ENCODE assay signal across 8 mouse cellular contexts in the genomic region with DNA sequence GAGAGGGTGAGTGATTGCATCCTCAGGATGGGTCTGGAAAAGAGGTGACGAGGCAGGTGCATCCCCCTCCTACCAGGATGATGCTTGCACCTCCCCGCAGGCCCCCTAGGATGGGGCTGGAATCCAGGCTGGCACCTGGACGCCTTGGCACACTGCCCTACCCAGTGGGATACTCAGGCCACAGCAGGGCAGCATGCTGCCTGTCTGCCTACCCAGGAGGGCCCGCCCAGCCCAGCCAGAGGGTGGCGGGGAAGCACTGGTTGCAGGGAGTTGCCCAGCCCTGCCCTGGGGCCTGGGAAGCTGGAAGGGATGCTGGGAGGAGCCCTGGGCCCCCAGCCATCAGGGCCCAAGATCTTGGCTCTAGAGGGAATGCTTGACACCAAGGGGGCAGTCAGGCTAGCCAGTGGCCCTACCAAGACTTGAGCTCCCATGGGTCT. TPM values are rescaled to one million over a fixed set of nuclear protein-coding genes. Genes with fewer than 3 reads are reported as not detected.
DNase-seq lines count a peak whose midpoint lies in the region; ATAC-seq lines count a peak whose summit lies in the region.

No protein-coding gene starts in this region.

- H3K4me3 ChIP-seq in erythroblast, embryonic 14.5 days (replicated peaks): peak overlapping the region; percentile 53
- peak overlapping the region; percentile 86 for H3K4me3 ChIP-seq in forebrain, embryonic 11.5 days (ENCODE audit: low read depth, low read length)
- peak overlapping the region; percentile 84 for H3K4me3 ChIP-seq in hindbrain, embryonic 13.5 days
- peak overlapping the region; percentile 75 for H3K4me3 ChIP-seq in liver, embryonic 11.5 days (ENCODE audit: low read depth, low read length)
- H3K4me3 ChIP-seq in neural tube, embryonic 12.5 days: peak overlapping the region; percentile 89

- H3K4me2 ChIP-seq in forebrain, embryonic 11.5 days (ENCODE audit: low read depth, low read length, severe bottlenecking): peak overlapping the region; percentile 93
- peak overlapping the region; percentile 97 for H3K4me2 ChIP-seq in hindbrain, embryonic 13.5 days
- peak overlapping the region; percentile 82 for H3K4me2 ChIP-seq in liver, embryonic 11.5 days
- peak overlapping the region; percentile 98 for H3K4me2 ChIP-seq in neural tube, embryonic 12.5 days (replicated peaks)

- peaks cover 63% of the 10 kb centered on the region for H3K27me3 ChIP-seq in erythroblast, embryonic 14.5 days (ENCODE audit: control insufficient read depth)
- no peaks in the 10 kb centered on the region for H3K27me3 ChIP-seq in forebrain, embryonic 11.5 days (ENCODE audit: control insufficient read depth, insufficient read depth, low read length)
- no peaks in the 10 kb centered on the region for H3K27me3 ChIP-seq in hindbrain, embryonic 13.5 days
- peaks cover 33% of the 10 kb centered on the region for H3K27me3 ChIP-seq in liver, embryonic 11.5 days (replicated peaks; ENCODE audit: control insufficient read depth, insufficient read depth, low read length)
- H3K27me3 ChIP-seq in neural tube, embryonic 12.5 days (replicated peaks): no peaks in the 10 kb centered on the region

- no peak for ATAC-seq in erythroblast, adult 5-6 weeks (replicated peaks; ENCODE audit: low FRiP score, poor library complexity, severe bottlenecking)
- 0 out of 2 replicates have a peak, but pooled peaks have one; percentile 8 for ATAC-seq in forebrain, embryonic 11.5 days (replicated peaks; ENCODE audit: low FRiP score)
- peak; percentile 6; the same call in 1 of the 2 replicates for ATAC-seq in hindbrain, embryonic 13.5 days (ENCODE audit: low FRiP score)
- ATAC-seq in liver, embryonic 11.5 days (replicated peaks; ENCODE audit: low FRiP score): no peak
- ATAC-seq in neural tube, embryonic 12.5 days (ENCODE audit: low FRiP score, low read depth): peak; percentile 37

- 2% methylated on average over 5 of the region's 5 CpGs for WGBS in forebrain, embryonic 11.5 days
- WGBS in hindbrain, embryonic 13.5 days: 2% methylated on average over 5 of the region's 5 CpGs
- WGBS in liver, embryonic 11.5 days: 32% methylated on average over 5 of the region's 5 CpGs
- WGBS in neural tube, embryonic 12.5 days: 1% methylated on average over 5 of the region's 5 CpGs

- DNase-seq in NIH3T3 (ENCODE audit: low read depth): peak; percentile 76
- peak; percentile 70 for DNase-seq in forebrain, embryonic 11.5 days (ENCODE audit: low spot score)
- no peak for DNase-seq in liver, embryonic 11.5 days (ENCODE audit: low spot score)
- no peak for DNase-seq in frontal cortex, adult 2 months (ENCODE audit: extremely low spot score in 1 of 2, low spot score in 1 of 2)

- peak overlapping the region; percentile 94 for H3K9ac ChIP-seq in forebrain, embryonic 11.5 days (ENCODE audit: low read length)
- peak overlapping the region; percentile 96 for H3K9ac ChIP-seq in hindbrain, embryonic 13.5 days
- peak overlapping the region; percentile 81 for H3K9ac ChIP-seq in liver, embryonic 11.5 days (ENCODE audit: low read depth, low read length)
- peak overlapping the region; percentile 97 for H3K9ac ChIP-seq in neural tube, embryonic 12.5 days

- H3K4me1 ChIP-seq in erythroblast, embryonic 14.5 days (ENCODE audit: control insufficient read depth): peaks cover 7% of the 10 kb centered on the region
- peaks cover 44% of the 10 kb centered on the region for H3K4me1 ChIP-seq in forebrain, embryonic 11.5 days (replicated peaks; ENCODE audit: control insufficient read depth, insufficient read depth, low read length)
- H3K4me1 ChIP-seq in hindbrain, embryonic 13.5 days (replicated peaks): peaks cover 76% of the 10 kb centered on the region
- peaks cover 48% of the 10 kb centered on the region for H3K4me1 ChIP-seq in liver, embryonic 11.5 days (replicated peaks; ENCODE audit: control insufficient read depth, insufficient read depth, low read length)
- peaks cover 70% of the 10 kb centered on the region for H3K4me1 ChIP-seq in neural tube, embryonic 12.5 days

- H3K27ac ChIP-seq in forebrain, embryonic 11.5 days (ENCODE audit: low read depth, low read length): peak overlapping the region; percentile 33
- H3K27ac ChIP-seq in hindbrain, embryonic 13.5 days: peak overlapping the region; percentile 96
- peak overlapping the region; percentile 52; the same call in 1 of the 2 replicates for H3K27ac ChIP-seq in liver, embryonic 11.5 days (ENCODE audit: low read depth, low read length)
- H3K27ac ChIP-seq in neural tube, embryonic 12.5 days: peak overlapping the region; percentile 94

- peaks cover 3% of the 10 kb centered on the region; the same call in 1 of the 2 replicates for H3K9me3 ChIP-seq in erythroblast, embryonic 14.5 days (ENCODE audit: control insufficient read depth, low read length)
- no peaks in the 10 kb centered on the region for H3K9me3 ChIP-seq in forebrain, embryonic 11.5 days (ENCODE audit: control insufficient read depth, low read length)
- H3K9me3 ChIP-seq in hindbrain, embryonic 13.5 days: no peaks in the 10 kb centered on the region
- H3K9me3 ChIP-seq in liver, embryonic 11.5 days (ENCODE audit: control insufficient read depth, low read length): no peaks in the 10 kb centered on the region
- no peaks in the 10 kb centered on the region for H3K9me3 ChIP-seq in neural tube, embryonic 12.5 days

- H3K36me3 ChIP-seq in erythroblast, embryonic 14.5 days (ENCODE audit: control insufficient read depth): no peaks in the 10 kb centered on the region
- no peaks in the 10 kb centered on the region for H3K36me3 ChIP-seq in forebrain, embryonic 11.5 days (ENCODE audit: control insufficient read depth, insufficient read depth, low read length)
- peaks cover 4% of the 10 kb centered on the region; the same call in 1 of the 2 replicates for H3K36me3 ChIP-seq in hindbrain, embryonic 13.5 days
- peaks cover 4% of the 10 kb centered on the region; the same call in 1 of the 2 replicates for H3K36me3 ChIP-seq in liver, embryonic 11.5 days (ENCODE audit: control insufficient read depth, insufficient read depth, low read length)
- 0 out of 2 replicates have a peak, but pooled peaks cover 3% of the 10 kb centered on the region for H3K36me3 ChIP-seq in neural tube, embryonic 12.5 days

RNA-seq across cellular contexts. Expression of a gene that starts 1.0 kb away (rescaled TPM):
- 0.01 TPM in 1 of 2 replicates, not detected in the other for polyA plus RNA-seq in erythroblast, embryonic 14.5 days (2012)
- not detected in 2 replicates for total RNA-seq in erythroblast, adult 5-6 weeks (2015; ENCODE audit: low replicate concordance)
- not detected in 2 replicates for total RNA-seq in erythroblast, adult 5-6 weeks (2017; ENCODE audit: low replicate concordance)
- 31.3 and 34.5 TPM in 2 replicates for polyA plus RNA-seq in forebrain, embryonic 11.5 days (2014; fragmentation: Nextera tagmentation; extraction: Ambion mirVana)
- polyA plus RNA-seq in hindbrain, embryonic 13.5 days (2015; fragmentation: Nextera tagmentation; extraction: Ambion mirVana): 21.8 and 22.5 TPM in 2 replicates
- 10.8 and 11.7 TPM in 2 replicates for polyA plus RNA-seq in liver, embryonic 11.5 days (2014; fragmentation: Nextera tagmentation; extraction: Ambion mirVana)
- 36.5 and 36.7 TPM in 2 replicates for polyA plus RNA-seq in neural tube, embryonic 12.5 days (2016; fragmentation: Nextera tagmentation; extraction: Ambion mirVana)
- polyA plus RNA-seq in frontal cortex, adult 2 months (2012; rRNA removed): 17.9 and 19.1 TPM in 2 replicates

RNA-seq across cellular contexts. Expression of a gene that starts 29.2 kb away (rescaled TPM):
- 15.1 and 16.3 TPM in 2 replicates for polyA plus RNA-seq in erythroblast, embryonic 14.5 days (2012)
- total RNA-seq in erythroblast, adult 5-6 weeks (2015; ENCODE audit: low replicate concordance): 3.3 and 10.6 TPM in 2 replicates
- total RNA-seq in erythroblast, adult 5-6 weeks (2017; ENCODE audit: low replicate concordance): 7.9 and 11.6 TPM in 2 replicates
- 87.4 and 91.4 TPM in 2 replicates for polyA plus RNA-seq in forebrain, embryonic 11.5 days (2014; fragmentation: Nextera tagmentation; extraction: Ambion mirVana)
- 169 and 188 TPM in 2 replicates for polyA plus RNA-seq in hindbrain, embryonic 13.5 days (2015; fragmentation: Nextera tagmentation; extraction: Ambion mirVana)
- 110 and 116 TPM in 2 replicates for polyA plus RNA-seq in liver, embryonic 11.5 days (2014; fragmentation: Nextera tagmentation; extraction: Ambion mirVana)
- polyA plus RNA-seq in neural tube, embryonic 12.5 days (2016; fragmentation: Nextera tagmentation; extraction: Ambion mirVana): 121 and 143 TPM in 2 replicates
- 95.5 and 119 TPM in 2 replicates for polyA plus RNA-seq in frontal cortex, adult 2 months (2012; rRNA removed)

RNA-seq across cellular contexts. Expression of a gene that starts 35.9 kb away (rescaled TPM):
- polyA plus RNA-seq in erythroblast, embryonic 14.5 days (2012): 1.0 and 1.3 TPM in 2 replicates
- 3.1 and 14.4 TPM in 2 replicates for total RNA-seq in erythroblast, adult 5-6 weeks (2015; ENCODE audit: low replicate concordance)
- 4.6 and 5.9 TPM in 2 replicates for total RNA-seq in erythroblast, adult 5-6 weeks (2017; ENCODE audit: low replicate concordance)
- 27.7 and 28.6 TPM in 2 replicates for polyA plus RNA-seq in forebrain, embryonic 11.5 days (2014; fragmentation: Nextera tagmentation; extraction: Ambion mirVana)
- polyA plus RNA-seq in hindbrain, embryonic 13.5 days (2015; fragmentation: Nextera tagmentation; extraction: Ambion mirVana): 9.6 and 10.0 TPM in 2 replicates
- polyA plus RNA-seq in liver, embryonic 11.5 days (2014; fragmentation: Nextera tagmentation; extraction: Ambion mirVana): 23.3 and 25.1 TPM in 2 replicates
- 13.5 and 14.2 TPM in 2 replicates for polyA plus RNA-seq in neural tube, embryonic 12.5 days (2016; fragmentation: Nextera tagmentation; extraction: Ambion mirVana)
- 6.9 and 7.2 TPM in 2 replicates for polyA plus RNA-seq in frontal cortex, adult 2 months (2012; rRNA removed)

RNA-seq across cellular contexts. Expression of a gene that starts 44.2 kb away (rescaled TPM):
- polyA plus RNA-seq in erythroblast, embryonic 14.5 days (2012): 0.01 and 0.19 TPM in 2 replicates
- total RNA-seq in erythroblast, adult 5-6 weeks (2015; ENCODE audit: low replicate concordance): not detected in 2 replicates
- total RNA-seq in erythroblast, adult 5-6 weeks (2017; ENCODE audit: low replicate concordance): not detected in 2 replicates
- polyA plus RNA-seq in forebrain, embryonic 11.5 days (2014; fragmentation: Nextera tagmentation; extraction: Ambion mirVana): 7.6 and 7.7 TPM in 2 replicates
- 6.3 and 7.3 TPM in 2 replicates for polyA plus RNA-seq in hindbrain, embryonic 13.5 days (2015; fragmentation: Nextera tagmentation; extraction: Ambion mirVana)
- polyA plus RNA-seq in liver, embryonic 11.5 days (2014; fragmentation: Nextera tagmentation; extraction: Ambion mirVana): 9.3 and 9.4 TPM in 2 replicates
- 10.9 and 11.3 TPM in 2 replicates for polyA plus RNA-seq in neural tube, embryonic 12.5 days (2016; fragmentation: Nextera tagmentation; extraction: Ambion mirVana)
- 5.9 and 6.9 TPM in 2 replicates for polyA plus RNA-seq in frontal cortex, adult 2 months (2012; rRNA removed)

RNA-seq across cellular contexts. Expression of a gene that starts 44.2 kb away (rescaled TPM):
- polyA plus RNA-seq in erythroblast, embryonic 14.5 days (2012): 0.66 and 0.80 TPM in 2 replicates
- total RNA-seq in erythroblast, adult 5-6 weeks (2015; ENCODE audit: low replicate concordance): 4.8 and 6.9 TPM in 2 replicates
- 9.5 and 10.9 TPM in 2 replicates for total RNA-seq in erythroblast, adult 5-6 weeks (2017; ENCODE audit: low replicate concordance)
- polyA plus RNA-seq in forebrain, embryonic 11.5 days (2014; fragmentation: Nextera tagmentation; extraction: Ambion mirVana): 57.7 and 60.7 TPM in 2 replicates
- polyA plus RNA-seq in hindbrain, embryonic 13.5 days (2015; fragmentation: Nextera tagmentation; extraction: Ambion mirVana): 52.7 and 54.8 TPM in 2 replicates
- 104 and 111 TPM in 2 replicates for polyA plus RNA-seq in liver, embryonic 11.5 days (2014; fragmentation: Nextera tagmentation; extraction: Ambion mirVana)
- polyA plus RNA-seq in neural tube, embryonic 12.5 days (2016; fragmentation: Nextera tagmentation; extraction: Ambion mirVana): 51.5 and 56.4 TPM in 2 replicates
- polyA plus RNA-seq in frontal cortex, adult 2 months (2012; rRNA removed): 51.2 and 51.9 TPM in 2 replicates

Comparison
In these comparisons a context has a peak if more than half of its experiments do, and no peak if none do; other contexts are left out.
1. ATAC-seq: peak in forebrain, embryonic 11.5 days (single experiment), hindbrain, embryonic 13.5 days (single experiment) and neural tube, embryonic 12.5 days (single experiment); none in erythroblast, adult 5-6 weeks (single experiment) and liver, embryonic 11.5 days (single experiment).
2. DNase-seq: peak in NIH3T3 (single experiment) and forebrain, embryonic 11.5 days (single experiment); none in liver, embryonic 11.5 days (single experiment) and frontal cortex, adult 2 months (0 of 2).
3. H3K27ac ChIP-seq: peak in every context shown above with its lines; median percentile 96 in hindbrain, embryonic 13.5 days; 94 in neural tube, embryonic 12.5 days; 52 in liver, embryonic 11.5 days; 33 in forebrain, embryonic 11.5 days.
4. RNA of a gene that starts 1.0 kb away (polyA plus RNA-seq): 36.5 to 36.7 TPM in neural tube, embryonic 12.5 days, 31.3 to 34.5 TPM in forebrain, embryonic 11.5 days, 21.8 to 22.5 TPM in hindbrain, embryonic 13.5 days, 17.9 to 19.1 TPM in frontal cortex, adult 2 months and 10.8 to 11.7 TPM in liver, embryonic 11.5 days; 0.01 TPM in erythroblast, embryonic 14.5 days; every median in the first group is over 10 times any median in the second.
5. Peak in every context shown above with its lines, with median percentiles within 50 percentile points of each other: H3K4me3 ChIP-seq, H3K4me2 ChIP-seq and H3K9ac ChIP-seq.